Mouse (Mus musculus) T-cell, adult 66 days (primary cell): ENCODE data around the gene Rad51d. TPM values are rescaled to one million over a fixed set of nuclear protein-coding genes. Genes with fewer than 3 reads are reported as not detected.

ENCODE experiments used
- total RNA-seq, 2 experiments: library from RNA; stranded (reverse); gene quantifications; 3 replicates in 1 of 2; 4 replicates in 1 of 2; pipeline ENCODE4 v1.2.4; 2023

The Rad51d gene
- 10 to 100 TPM; 15.5 to 23.2 TPM for total RNA-seq

DNA sequence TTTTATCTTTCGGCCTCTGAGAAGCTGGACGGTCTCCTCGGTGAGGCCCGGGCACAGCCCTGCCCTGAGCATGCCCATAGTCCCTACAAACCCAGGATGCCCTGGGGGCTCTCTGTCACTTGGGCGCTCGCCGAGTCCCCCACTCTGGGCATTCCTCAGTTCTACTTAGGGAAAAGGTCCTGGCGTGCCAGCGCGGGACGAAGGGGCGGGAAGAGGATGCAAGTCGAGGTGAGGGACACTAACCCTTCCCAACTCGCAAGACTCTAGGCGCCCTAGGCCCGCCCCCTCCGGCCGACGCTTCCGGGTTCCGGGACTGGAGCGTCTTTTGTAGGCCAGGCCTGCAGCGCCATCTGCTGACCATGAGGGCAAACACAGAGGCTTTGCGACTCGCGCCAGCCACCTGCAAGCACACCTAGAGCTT lies at the start of gene Rad51d:
Rad51d (minus strand) TSS at position 273 of the 421 bp plus-strand sequence.

DNA sequence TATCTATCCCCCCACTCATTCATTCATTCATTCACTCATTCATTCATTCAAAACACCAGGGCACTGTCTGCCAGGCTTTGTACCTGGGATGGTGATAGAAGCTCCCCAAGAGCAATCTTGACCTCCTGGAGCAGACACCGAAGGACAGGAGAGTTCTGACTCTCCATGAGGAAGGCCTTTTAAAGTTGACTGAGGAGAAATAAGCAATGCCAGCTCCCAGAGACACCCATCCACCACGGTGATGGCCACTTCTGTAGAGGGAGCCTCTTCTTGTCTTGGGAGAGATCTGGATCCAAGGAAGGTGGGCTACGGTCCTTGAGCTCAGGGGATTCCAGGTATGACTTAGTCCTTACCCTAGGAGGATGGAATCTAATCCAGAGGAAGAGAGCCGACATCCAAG lies 19.8 kb upstream of the Rad51d start, which contains the start of gene Unc45b:
Unc45b (plus strand) TSS at position 301 of the 400 bp plus-strand sequence.

DNA sequence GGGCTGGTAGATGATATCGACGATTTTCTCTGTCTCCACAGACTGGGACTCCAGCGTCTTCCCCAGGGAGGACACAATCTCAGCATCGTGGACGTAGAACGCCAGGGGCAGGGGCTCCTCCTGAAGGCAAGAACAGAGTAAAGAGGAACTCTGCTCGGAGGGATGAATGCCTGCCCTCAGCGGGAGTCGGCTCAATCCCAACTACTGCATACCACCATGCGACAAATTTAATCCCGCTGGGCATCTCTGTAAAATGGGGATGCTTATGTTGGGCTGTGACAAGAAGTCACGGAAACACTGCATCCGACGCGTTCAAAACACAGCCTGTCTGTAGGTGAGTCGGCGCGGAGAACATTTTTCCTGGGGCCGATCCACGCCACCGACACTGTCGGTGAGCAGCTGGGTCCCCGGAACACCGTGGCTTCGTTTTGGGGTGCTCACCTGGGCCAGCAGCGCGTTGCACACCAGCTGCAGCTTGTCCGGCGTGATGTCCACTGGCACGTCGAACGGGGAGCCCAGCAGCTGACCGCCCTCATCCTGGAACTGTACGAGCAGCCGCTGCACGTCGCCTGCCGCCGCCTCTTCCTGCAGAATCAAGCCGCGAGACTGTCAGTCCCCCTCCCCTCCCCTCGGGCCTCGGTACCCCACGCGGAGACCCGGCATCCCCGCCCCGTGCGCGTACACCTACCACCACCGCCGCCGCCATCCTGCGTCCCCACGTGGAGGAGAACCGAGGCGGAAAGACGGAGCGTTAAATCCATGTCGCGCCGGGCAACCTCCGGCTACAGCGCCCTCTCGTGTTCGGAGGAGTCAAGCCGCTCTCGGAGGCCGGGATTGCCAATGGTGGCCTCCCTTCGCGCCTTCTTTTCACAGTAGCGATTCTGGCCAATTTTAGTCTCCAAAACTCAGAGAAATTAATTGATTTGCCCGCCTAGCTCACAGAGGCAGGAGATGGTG lies 17.5 kb upstream of the Rad51d start, which contains the start of gene Nle1:
Nle1 (minus strand) TSS at position 761 of the 957 bp plus-strand sequence.

DNA sequence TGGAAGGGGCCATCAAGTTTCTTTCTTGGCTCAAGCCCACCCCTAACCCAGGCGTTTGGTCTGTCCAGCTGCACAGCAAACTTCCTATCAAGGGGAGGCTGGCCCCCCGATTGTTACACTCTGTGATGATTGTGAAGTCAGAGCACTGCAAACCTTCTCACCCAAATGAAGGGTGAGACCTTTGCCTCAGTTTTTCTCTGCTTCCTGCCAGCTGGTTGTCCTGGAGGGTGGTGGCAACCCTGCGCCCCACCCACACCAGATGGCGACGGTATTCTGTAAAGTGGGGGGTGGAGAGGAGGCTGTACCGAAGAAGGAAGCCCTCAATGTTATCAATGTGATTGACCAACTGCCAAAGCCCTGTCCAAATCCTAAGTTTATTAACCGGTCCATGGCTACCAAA lies 1.5 kb upstream of the Rad51d start, which contains the start of gene Fndc8:
Fndc8 (plus strand) TSS at position 189 of the 400 bp plus-strand sequence.

DNA sequence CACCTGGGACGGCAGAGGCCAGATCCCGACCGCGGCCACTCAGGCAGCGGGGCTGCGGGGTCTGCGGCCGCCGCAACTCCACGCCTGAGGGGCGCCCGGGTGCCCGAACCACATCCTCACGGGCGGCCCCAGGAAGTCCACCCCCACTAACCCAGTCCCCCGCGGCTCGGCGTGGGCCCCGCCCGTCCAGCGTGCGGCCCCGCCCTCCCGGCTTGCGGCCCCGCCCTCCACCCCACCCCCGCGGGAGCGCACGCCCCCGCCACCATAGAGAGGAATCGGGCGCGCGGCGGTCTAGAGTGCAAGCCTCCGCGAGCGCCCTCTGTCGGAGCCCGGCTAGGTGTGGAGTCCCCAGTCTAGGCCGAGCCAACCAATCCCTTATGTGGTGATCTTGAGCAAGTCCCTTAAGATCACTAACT lies 19.4 kb downstream of the Rad51d start, which contains the start of gene Rffl:
Rffl (minus strand) TSS at position 180 of the 416 bp plus-strand sequence.

Other genes starting within 250 kb of the Rad51d start
- gene Cct6b, start 126.3 kb downstream of the Rad51d start, total RNA-seq, result under 1 TPM; 0.50 to 0.67 TPM
- 10 to 100 TPM; 42.7 to 45.4 TPM for gene Zfp830, start 126.3 kb downstream of the Rad51d start, total RNA-seq
- gene Lig3, start 109.5 kb downstream of the Rad51d start, total RNA-seq, result 10 to 100 TPM; 40.2 to 40.4 TPM
- gene Rffl, start 19.4 kb downstream of the Rad51d start, total RNA-seq, result 10 to 100 TPM; 17.9 to 22.8 TPM
- gene Fndc8, start 1.5 kb upstream of the Rad51d start, total RNA-seq, result not detected
- 100 to 1,000 TPM in 1 of 2 experiments, 10 to 100 TPM in 1; 93.7 to 101 TPM for gene Nle1, start 17.8 kb upstream of the Rad51d start, total RNA-seq
- not detected for gene Unc45b, start 19.9 kb upstream of the Rad51d start, total RNA-seq
- gene Slfn5, start 60.7 kb upstream of the Rad51d start, total RNA-seq, result 10 to 100 TPM; 58.9 to 70.8 TPM
- 10 to 100 TPM; 22.4 to 23.2 TPM for gene Slfn9, start 101.2 kb upstream of the Rad51d start, total RNA-seq
- gene Slfn8, start 130.2 kb upstream of the Rad51d start, total RNA-seq, result 10 to 100 TPM; 55.0 to 55.9 TPM
- gene Slfn2, start 174.5 kb upstream of the Rad51d start, total RNA-seq, result 100 to 1,000 TPM; 201 to 232 TPM
- 100 to 1,000 TPM; 134 to 172 TPM for gene Slfn1, start 226.2 kb upstream of the Rad51d start, total RNA-seq